8 mouse cellular contexts compared by ENCODE assay signal in the genomic region with DNA sequence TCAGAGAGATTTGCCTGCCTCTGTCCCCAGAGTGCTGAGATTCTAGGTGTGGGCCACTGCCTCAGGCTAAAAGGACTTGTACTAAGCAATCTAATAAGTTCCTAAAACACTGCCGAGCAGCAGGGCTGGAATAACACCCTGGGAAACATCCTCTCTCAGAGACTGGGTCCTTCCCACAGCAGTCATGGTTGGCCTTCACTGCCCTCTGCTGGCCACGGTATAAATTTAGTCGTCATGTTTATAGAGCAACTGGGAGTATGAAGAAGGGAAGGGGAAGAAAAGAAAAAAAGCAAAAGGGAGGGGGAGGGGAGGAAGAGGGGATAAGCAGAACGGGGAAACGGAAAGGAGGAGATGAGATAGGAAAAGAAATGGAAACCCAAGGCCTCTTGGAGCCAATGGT. TPM values are rescaled to one million over a fixed set of nuclear protein-coding genes. Genes with fewer than 3 reads are reported as not detected.
A peak's percentile ranks its signal among the peaks of the same experiment; 100 is the strongest.
DNase-seq lines count a peak whose midpoint lies in the region; ATAC-seq and TF ChIP-seq lines count a peak whose summit lies in the region.

No protein-coding gene starts in this region.

- ATAC-seq in granulocyte monocyte progenitor cell, adult 5-6 weeks (replicated peaks; ENCODE audit: poor library complexity, severe bottlenecking) = peak; percentile 70
- no peak for ATAC-seq in erythroid progenitor cell, adult 5-6 weeks (replicated peaks; ENCODE audit: low FRiP score, poor library complexity, severe bottlenecking)

- peak; percentile 52 for TF ChIP-seq CTCF in E14TG2a.4 (conservative IDR thresholded peaks at IDR 0.05; ENCODE audit: low read length)

- H3K9me3 ChIP-seq in E14TG2a.4 (ENCODE audit: low read length) = peaks cover 5% of the 10 kb centered on the region; the same call in 1 of the 2 replicates

- peak; percentile 67 to 81 for DNase-seq in adrenal gland, adult 18-20 months (ENCODE audit: low spot score in 2 of 2)
- DNase-seq in embryo, embryonic 10 days (ENCODE audit: low spot score) = peak; percentile 86
- DNase-seq in layer of hippocampus, adult 9-11 months = peak; percentile 75
- peak; percentile 70 to 86 for DNase-seq in lung, postnatal 4 days
- peak; percentile 28 to 66 for DNase-seq in spleen, adult 18-20 months

- 0 out of 2 replicates have a peak, but pooled peaks cover 4% of the 10 kb centered on the region for H3K27me3 ChIP-seq in E14TG2a.4 (ENCODE audit: insufficient read depth, low read length)

- no peak overlapping the region for H3K4me3 ChIP-seq in E14TG2a.4 (replicated peaks; ENCODE audit: low read length)

- no peaks in the 10 kb centered on the region for H3K36me3 ChIP-seq in E14TG2a.4 (ENCODE audit: insufficient read depth, low read length)

- H3K4me1 ChIP-seq in E14TG2a.4 (replicated peaks; ENCODE audit: low read depth, low read length) = peaks cover 16% of the 10 kb centered on the region

RNA-seq across cellular contexts. Expression of gene Sipa1l3, which starts 5.3 kb away (rescaled TPM):
- total RNA-seq in adrenal gland, adult 18-20 months (2021) = 10 to 100 TPM; 23.5 to 42.5 TPM
- total RNA-seq in granulocyte monocyte progenitor cell, adult 5-6 weeks (2014; fragmentation: Nextera tagmentation) = 39.4 and 43.1 TPM in 2 replicates
- total RNA-seq in granulocyte monocyte progenitor cell, adult 5-6 weeks (2017) = 5.8 and 6.2 TPM in 2 replicates
- total RNA-seq in erythroid progenitor cell, adult 5-6 weeks (2015; ENCODE audit: low replicate concordance) = 2.5 and 4.2 TPM in 2 replicates
- total RNA-seq in erythroid progenitor cell, adult 5-6 weeks (2017; ENCODE audit: low replicate concordance) = 1.3 and 15.3 TPM in 2 replicates
